Mouse (Mus musculus) cortical plate, adult 2 months (tissue): ENCODE measurements at regions not wholly inside any gene's neighbourhood (a gene's known extent, or its start where the extent isn't known, plus 50 kb on each side); places are given as distances from the start of the nearest gene placed in this dataset.

Experiments
- H3K27ac ChIP-seq: fragments of 200-500 bp; 2 replicates; pipeline ENCODE4 v1.5.1; 2012; ENCODE audit warnings: low read length, control low read depth, inconsistent platforms; ENCODE audit not compliant: insufficient read depth
- H3K4me1 ChIP-seq: fragments of 200-500 bp; 2 replicates; pipeline ENCODE4 v1.6.1; 2011; ENCODE audit warnings: low read length; ENCODE audit not compliant: control insufficient read depth, insufficient read depth
- H3K4me3 ChIP-seq: fragments of 200-500 bp; 2 replicates; pipeline ENCODE4 v1.5.1; 2011; ENCODE audit warnings: mild to moderate bottlenecking, low read length, control low read depth; ENCODE audit not compliant: insufficient read depth
- CTCF ChIP-seq: fragments of 200-500 bp; IDR thresholded peaks from 2 replicates; pipeline ENCODE4 v1.5.1; 2011; ENCODE audit warnings: mild to moderate bottlenecking, control low read depth, low read length; ENCODE audit not compliant: insufficient read depth; ENCODE audit errors: extremely low read depth
- POLR2A ChIP-seq: fragments of 200-500 bp; IDR thresholded peaks from 2 replicates; pipeline ENCODE4 v1.6.1; 2011; ENCODE audit warnings: mild to moderate bottlenecking, low read length, control low read depth; ENCODE audit not compliant: insufficient read depth; ENCODE audit errors: extremely low read depth

GRCm38 (mm10) chr16:66579551-66579950, 764.5 kb downstream of the Vgll3 start:
- Histone ChIP-seq H3K4me1 (no peaks in the 10 kb centered on the region), H3K4me3 (no peak overlapping the region), H3K27ac (no peak overlapping the region)
- no peak for TF ChIP-seq POLR2A
- TF ChIP-seq CTCF: no peak

GRCm38 (mm10) chr16:66585698-66586284, 770.7 kb downstream of the Vgll3 start:
- no peaks in the 10 kb centered on the region for H3K4me1 ChIP-seq
- no peak for TF ChIP-seq POLR2A
- TF ChIP-seq CTCF: no peak
- peak overlapping the region; percentile 41 for H3K4me3 ChIP-seq
- no peak overlapping the region for H3K27ac ChIP-seq

- no peak overlapping the region for H3K4me3 ChIP-seq
- TF ChIP-seq POLR2A: no peak
- no peak for TF ChIP-seq CTCF
- H3K27ac ChIP-seq: no peak overlapping the region
- H3K4me1 ChIP-seq: no peaks in the 10 kb centered on the region
These were observed 787.2 kb downstream of the Vgll3 start for GRCm38 (mm10) chr16:66602211-66602610.

- H3K27ac ChIP-seq: no peak overlapping the region
- TF ChIP-seq POLR2A: no peak
- no peak for TF ChIP-seq CTCF
- no peaks in the 10 kb centered on the region for H3K4me1 ChIP-seq
- no peak overlapping the region for H3K4me3 ChIP-seq
These were observed 787.6 kb downstream of the Vgll3 start for GRCm38 (mm10) chr16:66602686-66603085.

DNA sequence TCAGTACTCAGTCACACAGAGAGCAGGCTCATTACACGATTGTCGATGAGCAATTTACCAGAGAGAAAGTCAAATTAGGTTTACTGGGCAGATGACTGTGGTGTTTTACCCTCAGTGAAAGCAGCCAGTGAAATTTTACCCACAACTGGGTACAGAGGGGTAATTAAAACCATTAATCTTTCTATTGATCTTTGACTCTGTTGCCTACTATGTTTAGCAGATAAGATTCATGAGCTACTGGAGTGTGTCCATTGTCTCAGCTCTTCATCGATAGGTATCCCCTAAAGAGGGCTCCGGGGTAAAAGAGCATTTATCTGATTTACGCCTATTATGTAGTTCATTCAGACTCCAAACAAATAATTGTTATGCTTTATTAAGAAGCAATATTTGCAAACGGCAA, 788.8 kb downstream of the Vgll3 start:
- Histone ChIP-seq H3K4me1 (no peaks in the 10 kb centered on the region), H3K4me3 (no peak overlapping the region), H3K27ac (no peak overlapping the region)
- TF ChIP-seq CTCF (no peak), POLR2A (no peak)
